Mouse (Mus musculus): ENCODE data around the gene Ifitm6.
"Not testable (repeated sequence)": the region's sequence is repeated elsewhere in the genome, so short reads cannot be mapped to it uniquely, and the experiment has no call there.

Ifitm6 gene

GRCm38 (mm10) chr7:141017824-141018223 lies at the start of gene Ifitm6:
Ifitm6 (minus strand) TSS chr7:141017924.
- not testable (repeated sequence) for DNase-seq (ENCODE audit: low read depth, low spot score)

- DNase-seq (ENCODE audit: low read depth, low spot score): no peak
Measured at GRCm38 (mm10) chr7:141064576-141064975, 46.9 kb upstream of the Ifitm6 start.

GRCm38 (mm10) chr7:141064175-141064574 lies 46.5 kb upstream of the Ifitm6 start:
- no peak for DNase-seq (ENCODE audit: low read depth, low spot score)

- no peak for DNase-seq (ENCODE audit: low read depth, low spot score)
Measured at GRCm38 (mm10) chr7:141063353-141063752, 45.6 kb upstream of the Ifitm6 start.

GRCm38 (mm10) chr7:141062525-141062924 lies 44.8 kb upstream of the Ifitm6 start:
- DNase-seq (ENCODE audit: low read depth, low spot score): no peak

- DNase-seq (ENCODE audit: low read depth, low spot score): no peak
Measured at GRCm38 (mm10) chr7:141061269-141061692, 43.6 kb upstream of the Ifitm6 start.

- DNase-seq (ENCODE audit: low read depth, low spot score): peak; percentile 86
Measured at GRCm38 (mm10) chr7:141060426-141061242, 42.9 kb upstream of the Ifitm6 start, which contains the start of gene B4galnt4. B4galnt4 (plus strand) TSS chr7:141061104.

- DNase-seq (ENCODE audit: low read depth, low spot score): no peak
Measured at GRCm38 (mm10) chr7:141059929-141060328, 42.2 kb upstream of the Ifitm6 start.

- DNase-seq (ENCODE audit: low read depth, low spot score): no peak
Measured at GRCm38 (mm10) chr7:141058601-141059341, 41.0 kb upstream of the Ifitm6 start.

- DNase-seq (ENCODE audit: low read depth, low spot score): no peak
Measured at GRCm38 (mm10) chr7:141057541-141057940, 39.8 kb upstream of the Ifitm6 start.

GRCm38 (mm10) chr7:141056976-141057375 lies 39.3 kb upstream of the Ifitm6 start:
- no peak for DNase-seq (ENCODE audit: low read depth, low spot score)

- no peak for DNase-seq (ENCODE audit: low read depth, low spot score)
Measured at GRCm38 (mm10) chr7:141055785-141056184, 38.1 kb upstream of the Ifitm6 start.

GRCm38 (mm10) chr7:141052421-141052820 lies 34.7 kb upstream of the Ifitm6 start:
- DNase-seq (ENCODE audit: low read depth, low spot score): no peak

- DNase-seq (ENCODE audit: low read depth, low spot score): no peak
Measured at GRCm38 (mm10) chr7:141052016-141052415, 34.3 kb upstream of the Ifitm6 start.

GRCm38 (mm10) chr7:141051060-141051685 lies 33.4 kb upstream of the Ifitm6 start:
- no peak for DNase-seq (ENCODE audit: low read depth, low spot score)

- DNase-seq (ENCODE audit: low read depth, low spot score): no peak
Measured at GRCm38 (mm10) chr7:141049326-141049725, 31.6 kb upstream of the Ifitm6 start.

- peak; percentile 95 for DNase-seq (ENCODE audit: low read depth, low spot score)
Measured at GRCm38 (mm10) chr7:141048226-141049218, 30.8 kb upstream of the Ifitm6 start.

GRCm38 (mm10) chr7:141047581-141048225 lies 30.0 kb upstream of the Ifitm6 start:
- DNase-seq (ENCODE audit: low read depth, low spot score): no peak

- DNase-seq (ENCODE audit: low read depth, low spot score): no peak
Measured at GRCm38 (mm10) chr7:141046931-141047580, 29.3 kb upstream of the Ifitm6 start.

GRCm38 (mm10) chr7:141042539-141042938 lies 24.8 kb upstream of the Ifitm6 start:
- no peak for DNase-seq (ENCODE audit: low read depth, low spot score)
